In genomic region chr4:149292984-149293383, GRCm38 (mm10) we compare ENCODE assay signal across 16 mouse cellular contexts. TPM values are rescaled to one million over a fixed set of nuclear protein-coding genes. Genes with fewer than 3 reads are reported as not detected.
DNase-seq lines count a peak whose midpoint lies in the region.
"Had no signal": no experiment of that assay in that cellular context is flagged by ENCODE, and none has a peak within 500 bp of the region (broad histone marks: within the 10 kb centered on the region; RNA-seq: fewer than 3 reads in every experiment).

No protein-coding gene starts in this region.

- H3K27ac ChIP-seq in midbrain, embryonic 10.5 days (replicated peaks) = no peak overlapping the region
- H3K27ac ChIP-seq: forebrain, embryonic 12.5 days; limb, embryonic 15.5 days; midbrain, embryonic 15.5 days had no signal

- H3K4me3 ChIP-seq in midbrain, embryonic 10.5 days = no peak overlapping the region
- H3K4me3 ChIP-seq: forebrain, embryonic 12.5 days; limb, embryonic 15.5 days; midbrain, embryonic 15.5 days had no signal

- H3K4me1 ChIP-seq in midbrain, embryonic 10.5 days = peaks cover 14% of the 10 kb centered on the region; the same call in 1 of the 2 replicates

- peak; percentile 87 for DNase-seq in heart, adult 11 months
- DNase-seq in heart, postnatal 36 days = no peak
- peak; percentile 28 for DNase-seq in left cerebral cortex, postnatal 4 days
- no peak for DNase-seq in left cerebral cortex, adult 18-20 months (ENCODE audit: low spot score in 2 of 2)
- DNase-seq in cerebellum, adult 18-20 months = peak; percentile 61 to 76
- DNase-seq in cerebellum, postnatal 36 days = peak; percentile 59 to 67
- no peak for DNase-seq in midbrain, embryonic 10.5 days (ENCODE audit: low spot score)
- DNase-seq: adrenal gland, postnatal 10 days; gastrocnemius, postnatal 36 days; kidney, postnatal 25 days; retina, postnatal 1 day; right cerebral cortex, postnatal 4 days; thymus, postnatal 4 days had no signal

- 90% methylated on average over 5 of the region's 5 CpGs for WGBS in midbrain, embryonic 10.5 days

- H3K27me3 ChIP-seq in midbrain, embryonic 10.5 days (ENCODE audit: low read depth, poor library complexity, severe bottlenecking) = no peaks in the 10 kb centered on the region
- H3K27me3 ChIP-seq: forebrain, embryonic 12.5 days; limb, embryonic 15.5 days; midbrain, embryonic 15.5 days had no signal

- intact Hi-C loops in heart, postnatal 36 days (cut with DNase I) = loop anchor here (2.0 kb wide), 1 partner anchor 14 kb away; the partner anchor contains the start of gene Kif1b
- intact Hi-C loops in left cerebral cortex, postnatal 4 days (cut with DNase I) = no loop called here

- peaks cover 45% of the 10 kb centered on the region for H3K36me3 ChIP-seq in midbrain, embryonic 10.5 days

- no peaks in the 10 kb centered on the region for H3K9me3 ChIP-seq in midbrain, embryonic 10.5 days (replicated peaks)
- H3K9me3 ChIP-seq: forebrain, embryonic 12.5 days; limb, embryonic 15.5 days; midbrain, embryonic 15.5 days had no signal

RNA-seq across cellular contexts. Expression of gene Kif1b, which starts 14.5 kb away (rescaled TPM):
- 100 to 1,000 TPM; 148 to 157 TPM for total RNA-seq in heart, postnatal 36 days (2021)
- total RNA-seq in left cerebral cortex, postnatal 4 days (2021) = 100 to 1,000 TPM; 420 to 423 TPM
- 100 to 1,000 TPM; 429 to 451 TPM for total RNA-seq in left cerebral cortex, adult 18-20 months (2021)
- polyA plus RNA-seq in midbrain, embryonic 10.5 days (2016; fragmentation: Nextera tagmentation; extraction: Ambion mirVana) = 63.4 and 82.4 TPM in 2 replicates

Comparison
In these comparisons a context has a peak if more than half of its experiments do, and no peak if none do; other contexts are left out.
1. DNase-seq: peak in heart, adult 11 months (single experiment), left cerebral cortex, postnatal 4 days (single experiment), cerebellum, adult 18-20 months (2 of 2) and cerebellum, postnatal 36 days (2 of 2); none in heart, postnatal 36 days (0 of 2), left cerebral cortex, adult 18-20 months (0 of 2) and midbrain, embryonic 10.5 days (single experiment).